Mouse (Mus musculus): ENCODE measurements around the gene Dcbld1.

DNA sequence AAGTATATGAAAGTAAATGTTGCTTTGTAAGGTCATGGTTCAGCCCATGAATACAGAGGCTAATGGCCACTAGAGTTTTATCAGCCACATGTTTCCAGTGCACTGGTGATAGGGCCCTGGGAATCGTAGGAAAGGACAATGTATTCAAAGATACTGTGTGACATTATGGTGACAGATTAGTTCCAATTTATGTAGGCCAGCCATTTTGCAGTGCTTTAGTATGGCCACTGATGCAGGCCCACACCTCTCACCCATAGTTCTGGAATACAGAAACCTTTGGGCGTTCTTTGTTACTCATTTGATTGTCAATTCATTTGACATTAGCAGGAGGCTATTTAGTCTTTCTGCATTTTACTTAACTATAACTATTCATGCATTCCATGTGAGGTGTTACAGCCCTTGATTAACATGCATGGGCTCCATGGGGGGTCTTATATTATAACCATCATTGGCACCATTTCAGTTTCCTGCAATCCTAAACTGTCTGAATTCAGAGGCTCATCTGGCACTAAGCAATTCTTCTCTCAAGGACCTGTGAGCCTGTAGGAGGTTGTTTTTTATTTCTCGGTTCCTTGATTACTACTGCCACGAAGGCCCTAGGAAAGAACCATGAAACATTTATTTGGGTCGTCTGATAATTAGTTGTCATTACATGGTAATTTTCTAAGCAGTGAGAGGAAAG, 54.6 kb downstream of the Dcbld1 start:
- no peak for TF ChIP-seq POLR2A (IDR thresholded peaks at IDR 0.05; ENCODE audit: extremely low read depth, insufficient read depth, low read length)
- TF ChIP-seq CTCF (IDR thresholded peaks at IDR 0.05; ENCODE audit: low read depth, low read length), result no peak
